Mouse (Mus musculus): ENCODE data around the gene Shtn1.
A peak's percentile ranks its signal among the peaks of the same experiment; 100 is the strongest.

The Shtn1 gene

DNA sequence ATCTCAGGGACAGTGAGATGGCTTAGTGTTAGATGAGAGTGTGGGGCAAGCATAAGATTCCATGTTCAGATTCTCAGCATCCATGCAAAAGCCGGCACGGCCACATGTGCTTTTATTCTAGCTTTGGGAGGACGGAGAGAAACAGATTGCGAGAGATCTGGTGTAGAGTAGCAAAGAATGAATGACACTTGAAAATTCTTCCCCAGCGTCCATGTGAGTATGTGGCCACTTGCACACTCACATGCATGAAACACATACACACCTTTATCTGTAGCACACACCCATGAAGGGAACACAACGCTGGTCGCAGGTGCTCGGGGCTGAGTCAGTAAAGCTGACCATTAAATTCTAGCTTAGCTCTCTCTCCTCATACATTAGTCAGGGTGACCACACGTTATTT is 24.3 kb downstream of the Shtn1 start:
- no peak for DNase-seq

DNA sequence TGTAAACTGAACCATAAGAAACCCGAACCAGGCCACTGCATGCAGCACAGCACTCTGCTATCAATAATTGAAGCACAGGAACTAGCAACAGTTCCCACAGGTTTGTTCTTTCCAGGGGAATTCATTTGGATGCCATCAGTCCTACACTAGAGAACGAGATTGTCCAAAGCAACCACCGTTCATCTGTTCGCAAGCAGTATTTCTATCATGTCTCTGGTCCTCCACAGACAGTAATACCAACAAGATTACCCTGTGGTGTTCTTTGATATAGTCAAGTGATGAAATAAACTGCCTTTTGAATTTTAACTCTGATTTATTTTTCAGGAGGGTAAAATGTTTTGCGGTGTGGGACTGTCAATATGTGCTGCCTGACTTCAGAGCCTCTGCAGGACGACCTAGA is 27.0 kb downstream of the Shtn1 start:
- no peak for DNase-seq

DNA sequence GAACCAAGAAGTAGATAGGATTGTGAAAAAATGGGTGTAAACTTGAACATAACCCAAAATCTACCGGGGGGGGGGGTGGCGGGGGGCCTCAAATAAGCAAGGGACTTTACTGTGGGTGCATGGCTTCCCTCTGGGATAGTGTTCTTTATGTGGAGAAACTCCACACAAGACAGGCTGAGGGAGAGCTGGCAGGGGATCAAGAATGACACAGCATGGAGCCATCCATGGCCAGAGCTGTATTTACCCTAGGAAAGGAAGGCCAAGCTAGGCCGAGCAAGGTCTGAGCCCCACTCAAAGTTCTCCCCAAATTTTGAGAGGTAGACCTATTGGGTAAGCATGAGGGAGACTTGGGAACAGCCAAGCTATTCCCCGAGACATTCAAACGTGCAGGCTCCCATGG is 28.4 kb downstream of the Shtn1 start:
- no peak for DNase-seq

DNA sequence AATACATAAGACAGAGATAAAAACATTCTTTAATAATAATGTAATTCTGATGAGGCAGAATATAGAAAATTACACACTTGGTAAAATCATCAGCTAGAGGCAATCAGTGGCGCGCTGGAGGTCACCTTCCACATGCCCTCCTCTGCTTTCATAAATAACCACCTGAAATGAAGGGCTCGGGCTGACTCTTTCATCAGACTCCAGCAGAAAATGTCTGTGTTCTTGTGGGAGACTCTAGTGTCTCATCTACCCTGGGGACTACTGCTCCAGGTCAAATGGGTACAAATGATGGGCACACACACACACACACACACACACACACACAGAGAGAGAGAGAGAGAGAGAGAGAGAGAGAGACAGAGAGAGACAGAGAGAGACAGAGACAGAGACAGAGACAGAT is 34.8 kb downstream of the Shtn1 start:
- no peak for DNase-seq

DNA sequence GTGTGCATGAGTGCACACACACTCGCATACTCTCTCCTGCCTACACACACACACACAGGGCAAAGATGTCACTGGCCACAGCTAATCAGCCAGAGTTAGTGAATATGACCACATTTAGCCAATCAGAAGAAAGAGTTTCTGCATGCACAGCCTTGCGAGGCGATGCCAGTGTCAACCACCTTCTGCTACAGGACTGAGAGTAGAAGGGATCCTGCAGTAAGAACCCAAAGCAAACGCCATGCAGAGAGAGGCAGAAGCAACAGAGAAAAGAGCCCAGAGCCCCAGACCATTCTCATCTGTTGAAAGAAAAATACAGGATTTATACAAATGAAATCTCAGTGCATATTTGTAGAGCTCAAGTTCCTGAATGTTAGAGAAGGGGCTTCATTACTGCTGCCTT is 37.1 kb downstream of the Shtn1 start:
- DNase-seq: no peak

DNA sequence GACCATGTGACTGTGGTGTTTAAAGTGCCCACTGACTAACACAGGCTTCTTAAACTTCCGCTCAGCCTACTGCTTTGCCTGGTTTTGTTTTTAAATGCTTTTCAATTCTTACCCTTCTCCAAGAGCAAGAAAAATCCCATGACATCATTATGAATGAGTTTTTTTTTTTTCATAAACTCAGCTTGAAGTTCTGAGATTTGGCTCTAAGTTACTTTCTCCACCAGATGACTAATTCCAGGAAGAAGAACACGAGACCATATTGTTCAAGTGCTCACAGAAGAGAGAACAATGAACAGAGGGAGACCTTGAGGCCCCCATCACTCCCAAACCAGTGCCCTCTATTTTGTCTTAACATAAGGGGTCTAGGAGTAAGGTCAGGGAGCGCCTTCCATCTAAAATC is 39.1 kb downstream of the Shtn1 start:
- no peak for DNase-seq

DNA sequence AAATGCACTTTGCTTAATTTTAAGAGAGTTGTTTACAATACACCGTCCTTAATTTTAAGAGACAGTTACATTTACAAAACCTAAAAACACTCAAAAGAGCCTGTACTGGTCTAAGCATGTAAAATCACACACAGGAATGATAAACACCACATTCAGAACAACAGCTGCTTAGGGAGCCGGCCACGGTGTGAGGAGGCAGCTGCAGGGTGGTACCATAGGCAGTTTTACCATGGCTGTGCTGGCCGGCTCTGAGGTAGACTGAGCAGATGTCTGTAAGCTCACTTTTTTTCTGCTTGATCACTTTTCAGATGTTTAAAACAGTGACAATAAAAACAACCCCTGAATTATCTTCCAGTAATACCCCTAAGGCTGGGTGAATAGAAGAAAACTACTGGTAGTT is 42.7 kb downstream of the Shtn1 start:
- no peak for DNase-seq

DNA sequence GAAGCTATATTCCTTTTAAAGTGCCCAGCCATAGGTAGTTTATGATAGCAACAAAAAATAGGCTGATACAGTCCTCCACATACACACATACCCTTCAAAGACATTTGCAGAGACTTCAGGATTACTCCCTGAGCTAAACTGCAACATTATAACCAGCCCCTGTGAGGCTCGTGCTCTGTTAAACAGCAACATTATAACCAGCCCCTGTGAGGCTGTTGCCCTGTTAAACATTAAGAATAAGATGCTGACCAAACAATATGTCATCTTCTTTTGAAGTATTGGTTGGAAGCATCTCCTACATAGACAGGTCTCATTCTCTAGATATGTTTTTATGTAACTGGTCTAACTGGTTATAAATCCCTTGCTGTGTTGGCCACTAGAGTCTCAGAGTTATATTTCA is 45.7 kb downstream of the Shtn1 start:
- DNase-seq: no peak

DNA sequence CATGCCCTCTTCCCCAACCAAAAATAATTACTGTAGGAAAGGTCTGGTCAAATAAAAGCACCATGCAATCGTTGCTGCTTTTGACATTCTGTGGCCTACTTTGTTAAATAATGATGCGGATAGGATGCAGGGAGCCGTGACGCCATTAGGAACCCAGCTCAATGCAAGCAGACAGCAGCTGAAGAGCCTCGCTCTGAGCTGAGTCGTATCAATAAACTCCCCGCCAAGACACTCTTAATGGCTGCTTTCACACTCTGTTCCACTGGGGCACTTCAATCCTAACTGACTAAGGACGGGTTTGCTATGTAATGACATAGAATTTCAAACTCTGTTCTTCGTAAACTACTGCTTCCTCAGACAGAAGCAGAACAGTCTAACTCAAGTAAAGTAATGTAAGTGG is 46.9 kb downstream of the Shtn1 start:
- DNase-seq: no peak

DNA sequence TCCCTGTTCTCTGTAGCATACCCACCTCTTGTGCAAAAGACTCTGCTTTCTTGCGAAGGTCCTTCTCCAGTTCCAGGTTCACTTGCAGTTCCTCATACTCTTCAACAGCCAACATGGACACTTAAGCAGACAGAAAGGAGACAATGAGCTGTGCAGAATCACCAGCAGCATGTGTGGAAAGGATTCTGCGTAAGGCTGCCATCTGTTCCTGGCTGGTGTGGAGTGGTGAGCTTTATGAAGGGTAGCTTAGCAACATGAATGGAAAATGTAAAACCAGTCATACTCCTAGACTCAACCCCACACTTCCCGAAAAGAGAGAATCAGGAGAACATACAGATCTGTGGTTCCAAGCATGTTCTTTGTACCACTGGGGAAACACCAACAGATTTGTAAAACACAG is 47.8 kb downstream of the Shtn1 start:
- DNase-seq: no peak

DNA sequence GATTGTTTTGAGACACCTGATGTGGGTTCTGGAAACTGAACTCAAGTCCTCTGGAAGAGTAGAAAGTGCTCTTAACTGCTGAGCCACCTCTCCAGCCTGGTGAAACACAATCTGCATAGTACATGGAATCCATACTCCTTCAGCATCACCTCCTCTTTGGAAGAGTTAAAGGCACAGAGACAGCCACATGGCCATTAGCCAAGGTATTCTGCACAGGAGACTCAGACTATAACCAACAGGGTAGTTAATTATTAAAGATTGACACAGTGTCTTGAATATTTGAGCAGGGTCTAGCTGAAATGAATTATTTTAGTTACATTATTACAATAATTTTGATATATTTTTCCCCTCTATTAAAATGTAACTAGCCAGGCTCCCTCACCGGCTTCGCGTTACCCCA is 52.0 kb downstream of the Shtn1 start:
- DNase-seq: peak; percentile 36

DNA sequence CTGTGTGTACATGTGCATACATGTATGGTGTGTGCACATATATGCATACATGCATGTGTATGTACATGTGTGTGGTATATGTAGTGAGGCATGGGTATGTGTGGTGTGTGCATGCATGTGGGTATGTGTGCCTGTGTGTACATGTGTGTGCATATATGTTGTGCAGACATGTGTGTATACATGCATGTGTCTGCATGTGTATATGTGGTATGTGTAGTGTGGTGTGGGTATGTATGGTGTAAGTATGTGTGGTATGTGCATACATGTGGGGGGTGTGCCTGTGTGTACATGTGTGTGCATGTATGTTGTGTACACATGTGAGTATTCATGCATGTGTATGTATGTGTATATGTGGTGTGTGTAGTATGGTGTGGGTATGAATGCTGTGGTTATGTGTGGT is 54.3 kb downstream of the Shtn1 start:
- no peak for DNase-seq

DNA sequence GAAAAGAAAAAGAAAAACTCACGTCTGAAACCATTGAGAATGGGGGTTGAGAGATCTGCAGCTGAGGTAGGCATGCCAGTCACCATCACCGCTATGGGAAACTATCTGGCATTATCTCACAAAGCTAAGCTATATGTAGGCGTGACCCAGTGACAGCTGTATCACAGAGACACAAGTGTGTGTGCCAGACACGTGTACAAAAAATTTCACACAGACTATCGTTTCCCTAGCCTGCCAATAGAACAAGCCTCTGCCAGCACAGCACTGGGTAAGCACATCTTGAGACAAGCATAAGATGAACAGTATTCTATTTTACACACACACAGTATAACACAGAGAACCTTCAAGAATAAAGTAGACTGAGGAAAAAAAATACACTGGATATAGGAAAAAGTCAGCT is 65.1 kb downstream of the Shtn1 start:
- no peak for DNase-seq

DNA sequence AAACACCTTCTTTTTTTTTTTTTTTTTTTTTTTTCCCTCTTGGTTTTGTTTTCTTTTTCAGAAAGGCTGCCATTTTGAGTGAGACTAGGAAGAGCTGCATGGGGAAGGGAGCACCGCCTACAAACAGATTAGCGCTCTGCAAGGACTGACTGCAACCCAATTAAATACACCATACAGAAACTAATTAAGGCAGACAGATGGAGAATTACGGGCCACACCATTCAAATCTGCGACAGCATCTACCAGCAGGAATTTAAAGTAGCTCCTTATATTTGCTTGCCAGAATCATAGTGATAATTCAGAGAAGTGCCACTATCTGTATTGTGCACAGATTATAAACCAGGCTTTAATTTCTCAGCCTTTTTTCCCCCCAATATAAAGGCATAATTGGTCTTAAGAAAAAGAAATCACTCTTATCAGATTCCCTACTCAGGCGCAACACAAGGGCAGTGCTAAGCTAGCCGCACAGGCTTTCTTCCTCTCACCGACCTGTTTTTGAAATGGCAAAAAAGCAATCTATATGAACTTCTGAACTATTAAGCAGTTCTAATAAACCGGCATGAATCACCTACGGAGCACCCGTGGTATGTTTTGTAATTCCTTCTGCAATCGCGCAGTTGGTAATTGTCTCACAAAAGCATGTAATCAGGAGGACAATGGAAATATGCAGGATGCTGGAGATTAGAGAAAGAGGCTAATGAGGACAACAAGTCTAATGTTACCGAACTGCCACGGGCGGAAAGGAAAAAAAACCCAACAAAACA is 69.1 kb downstream of the Shtn1 start:
- no peak for DNase-seq

DNA sequence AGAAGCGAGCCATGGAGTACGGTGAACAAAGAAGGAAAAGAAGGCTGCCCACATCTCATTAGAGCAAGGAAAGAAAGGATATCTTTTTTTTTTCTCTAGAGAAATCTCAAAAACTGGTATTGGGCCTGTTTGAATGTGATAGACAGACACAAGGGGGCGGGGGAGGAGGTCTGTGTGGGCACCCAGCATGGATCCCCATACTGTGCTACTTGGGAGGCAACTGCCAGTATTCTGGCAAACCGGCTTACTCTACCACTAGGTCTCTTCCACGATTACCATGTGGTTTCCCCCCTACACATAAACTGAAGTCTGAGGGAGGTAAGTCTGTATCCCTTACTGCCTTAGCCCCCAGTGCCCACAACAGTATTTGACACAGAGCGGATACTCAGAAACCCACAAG is 73.1 kb downstream of the Shtn1 start:
- DNase-seq: no peak

DNA sequence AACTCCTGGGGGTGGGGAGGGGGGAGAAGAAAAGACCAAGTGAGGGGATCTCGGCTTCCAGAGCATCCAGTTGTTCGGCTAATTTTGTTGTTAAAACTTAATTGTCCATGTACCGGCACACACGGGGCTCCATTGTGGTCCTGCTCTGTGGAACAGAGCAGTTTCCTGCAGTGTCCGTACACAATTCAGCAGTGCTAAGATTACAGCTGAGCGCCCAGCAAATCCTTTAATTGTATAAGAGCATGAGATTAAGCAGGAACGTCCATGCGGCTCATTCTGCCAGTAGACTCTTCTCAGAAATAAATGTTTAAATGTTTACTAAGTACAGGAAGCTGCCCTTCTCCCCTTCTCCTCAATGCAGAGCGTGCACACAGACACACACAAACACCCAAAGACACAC is 94.3 kb downstream of the Shtn1 start:
- no peak for DNase-seq

DNA sequence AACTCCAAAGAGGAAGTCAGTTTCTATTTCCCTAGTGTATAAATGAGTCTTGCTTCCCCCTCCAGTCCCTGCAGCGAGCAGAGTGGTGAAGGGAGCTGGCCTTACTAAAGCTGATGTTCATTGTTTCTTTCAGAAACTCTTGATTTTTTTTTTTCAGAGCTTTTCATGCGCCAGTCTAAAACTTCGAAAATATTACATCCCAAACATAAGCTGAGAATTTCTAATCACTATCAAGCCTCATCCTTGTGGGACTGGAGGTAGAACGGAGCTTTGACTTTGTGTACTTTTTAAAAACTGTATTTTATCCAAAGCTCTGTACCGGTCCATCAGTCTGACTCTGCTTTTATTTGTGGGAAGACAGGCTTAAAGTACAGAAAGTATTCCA is 95.9 kb downstream of the Shtn1 start:
- DNase-seq: no peak

DNA sequence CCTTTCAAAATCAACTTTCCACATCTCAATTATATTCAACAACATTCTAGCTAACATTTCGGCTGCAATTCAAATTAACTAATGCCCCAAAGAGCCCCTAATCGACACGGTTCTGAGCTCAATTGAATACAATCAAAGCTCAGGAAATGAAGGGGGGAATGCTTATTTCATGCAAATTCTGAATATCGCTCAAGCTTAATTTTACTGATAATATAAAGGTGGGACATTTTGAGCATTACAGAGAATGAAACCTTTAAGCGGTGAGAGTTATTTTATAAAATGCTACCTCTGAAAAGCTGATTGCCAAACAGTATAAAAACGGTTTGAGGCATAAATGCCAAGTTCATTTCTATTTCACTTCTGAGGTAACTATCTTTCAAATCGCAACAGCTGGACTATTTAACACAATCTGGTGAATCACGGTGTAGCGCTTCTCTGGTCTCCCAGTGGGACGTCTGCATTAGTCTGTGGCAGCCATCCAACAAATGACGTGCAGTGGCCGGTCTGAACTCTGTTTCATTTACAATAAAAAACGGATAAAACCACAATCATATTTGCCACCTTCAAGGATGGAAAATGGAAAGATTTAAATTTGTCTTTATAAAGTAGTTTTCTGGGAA is 96.4 kb downstream of the Shtn1 start:
- DNase-seq: no peak

DNA sequence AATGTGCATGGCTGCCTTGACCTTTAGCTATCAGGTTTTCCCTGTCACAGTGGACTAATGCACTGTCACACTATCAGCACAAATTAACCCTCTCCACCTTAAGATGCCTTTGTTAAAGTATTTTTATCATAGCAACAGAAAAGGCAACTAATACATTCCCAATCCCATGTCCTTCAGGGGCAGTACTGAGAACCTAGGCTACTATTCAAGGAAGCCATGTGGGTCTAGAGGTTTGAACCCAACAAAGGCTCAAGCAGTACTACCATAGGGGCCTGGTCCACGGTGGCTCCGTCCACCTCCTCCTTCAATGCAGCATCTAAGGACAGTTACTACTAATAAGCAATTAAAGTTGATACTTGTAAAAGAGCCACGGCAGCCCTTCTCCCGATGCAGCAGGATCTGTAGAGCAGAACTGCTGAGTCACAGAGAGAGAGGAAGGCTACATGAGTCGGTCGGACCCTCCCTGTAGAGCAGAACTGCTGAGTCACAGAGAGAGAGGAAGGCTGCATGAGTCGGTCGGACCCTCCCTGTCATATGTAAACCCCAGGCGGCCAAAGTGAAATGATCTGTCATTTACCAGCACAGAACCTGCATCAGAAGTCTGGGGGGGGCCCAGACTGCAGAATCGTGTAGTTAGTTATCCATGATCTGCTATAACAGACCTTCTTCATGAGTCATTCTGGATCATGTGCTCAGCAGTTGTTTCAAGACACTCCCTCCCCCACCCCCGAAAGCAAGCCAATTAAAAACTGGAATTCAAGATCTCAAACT is 97.3 kb downstream of the Shtn1 start:
- DNase-seq: no peak

DNA sequence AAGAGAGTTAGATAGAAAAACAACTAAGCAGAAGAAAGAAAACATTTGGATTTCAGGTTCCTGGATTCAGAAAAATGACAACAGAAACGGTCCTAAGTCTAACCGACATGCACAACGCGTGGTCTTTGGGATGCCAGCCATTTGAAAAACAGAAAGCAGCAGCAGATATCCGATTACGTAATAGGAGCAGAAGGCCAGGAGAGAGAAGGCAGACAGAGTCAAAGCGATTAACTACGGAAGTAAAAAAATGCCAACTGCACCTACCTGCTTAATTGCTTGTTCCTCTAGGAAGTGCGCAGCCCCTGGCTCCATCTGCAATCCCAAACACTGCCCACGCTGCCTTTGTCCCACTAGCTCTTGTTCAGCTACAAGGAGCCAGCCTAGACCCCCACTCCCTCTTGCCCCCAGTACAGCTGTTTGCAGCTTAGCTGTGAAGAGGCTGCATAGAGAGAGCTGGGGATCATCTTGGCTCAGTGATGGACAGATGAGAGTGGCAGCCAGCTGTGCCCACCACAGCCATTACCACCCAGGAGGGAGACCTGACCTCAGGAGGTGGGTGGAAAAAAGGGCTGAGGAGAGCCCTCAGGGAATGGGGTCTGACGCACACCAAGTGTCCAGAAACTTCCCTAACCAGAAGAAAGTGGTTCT is 100.6 kb downstream of the Shtn1 start:
- DNase-seq: no peak

DNA sequence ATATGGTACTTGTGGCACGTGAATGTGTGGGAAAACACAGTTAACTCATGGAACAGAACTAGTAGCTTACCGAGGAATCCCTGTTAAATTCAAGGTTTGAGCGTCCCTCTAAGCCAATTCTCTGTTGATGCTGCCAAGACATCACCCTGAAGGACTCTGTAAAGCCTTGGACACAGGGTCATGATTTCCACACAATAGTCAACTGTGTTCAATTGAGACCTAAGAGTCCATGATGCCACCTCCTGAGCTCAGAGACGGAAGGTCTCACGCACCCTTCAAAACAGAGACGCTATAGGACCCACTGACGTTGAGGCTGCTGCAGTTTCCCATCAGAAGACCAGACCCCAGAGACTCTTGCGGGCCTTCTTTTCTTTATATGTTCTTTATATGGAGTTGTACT is 101.8 kb downstream of the Shtn1 start:
- DNase-seq: no peak

DNA sequence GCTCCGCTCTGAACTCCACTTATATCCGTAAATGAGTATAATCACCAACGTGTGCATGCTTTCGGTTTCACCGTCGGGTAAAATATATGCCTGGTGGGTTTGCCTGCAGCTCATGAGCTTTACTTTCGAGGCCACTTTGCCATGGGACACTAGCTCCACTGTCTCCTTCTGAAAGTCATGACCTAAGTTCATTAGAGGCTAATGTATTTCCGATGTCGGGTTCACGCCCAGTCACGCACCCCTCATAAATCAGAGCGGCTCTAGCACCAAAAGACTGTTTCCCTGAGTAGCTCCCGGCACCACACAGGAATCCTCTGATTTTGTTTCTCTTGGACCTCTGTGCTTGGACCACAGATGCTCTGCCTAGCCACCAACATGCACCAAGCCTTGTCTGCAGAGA is 105.1 kb downstream of the Shtn1 start:
- DNase-seq: no peak

DNA sequence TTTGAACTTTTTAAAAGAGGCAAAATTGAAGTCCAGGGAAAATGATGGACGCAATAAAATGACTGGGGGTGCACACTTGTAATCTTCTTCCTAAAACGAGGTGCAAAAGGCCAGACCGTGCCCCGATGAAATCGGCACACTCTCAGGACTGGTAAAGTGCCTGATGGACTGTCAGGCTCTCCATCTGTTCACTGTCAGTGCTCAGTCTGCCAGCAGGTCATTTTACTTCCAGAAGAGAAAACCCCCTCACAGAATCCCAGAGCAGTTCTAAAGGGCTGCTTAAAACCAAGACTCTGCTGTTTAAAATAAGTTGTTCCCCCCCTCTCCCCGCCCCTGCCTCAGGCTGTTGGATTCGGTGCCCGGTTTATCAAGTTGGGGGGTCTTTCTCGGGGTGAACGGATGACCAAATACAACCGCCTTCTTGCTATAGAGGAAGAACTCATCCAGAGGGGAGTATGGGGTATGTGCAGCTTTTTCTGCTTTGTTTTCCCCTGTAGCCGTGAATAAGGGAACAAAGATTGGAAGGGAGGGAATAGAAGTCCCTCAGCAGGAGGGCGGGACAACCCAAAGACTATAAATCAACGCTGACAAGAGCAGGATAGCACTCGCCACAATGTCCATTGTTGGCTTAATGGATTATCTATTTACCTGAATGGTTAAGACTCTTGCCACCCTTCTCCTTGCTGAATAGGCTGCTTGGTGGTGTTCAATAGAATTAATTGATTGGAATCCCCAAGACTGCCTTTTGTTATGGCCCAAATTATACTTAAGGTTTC is 107.0 kb downstream of the Shtn1 start:
- DNase-seq: no peak
